Mouse (Mus musculus) bone marrow, adult 2 months (tissue): ENCODE data around the gene Clp1. TPM values are rescaled to one million over a fixed set of nuclear protein-coding genes. Genes with fewer than 3 reads are reported as not detected.
A peak's percentile ranks its signal among the peaks of the same experiment; 100 is the strongest.

Experiments used
- H3K27ac ChIP-seq: fragments of 200-500 bp; 2 replicates; pipeline ENCODE4 v1.5.1; 2012; ENCODE audit warnings: low read depth, mild to moderate bottlenecking, control low read depth, inconsistent platforms, low read length; ENCODE audit not compliant: control insufficient read depth, poor library complexity, insufficient read depth
- H3K4me1 ChIP-seq: fragments of 200-500 bp; 2 replicates; pipeline ENCODE4 v1.6.1; 2011; ENCODE audit warnings: low read length; ENCODE audit not compliant: control insufficient read depth, insufficient read depth
- H3K4me3 ChIP-seq: fragments of 200-500 bp; replicated peaks from 2 replicates; pipeline ENCODE3; 2011; ENCODE audit warnings: mild to moderate bottlenecking, low read depth, low read length, control low read depth; ENCODE audit not compliant: control insufficient read depth
- CTCF ChIP-seq: fragments of 200-500 bp; IDR thresholded peaks from 2 replicates; pipeline ENCODE4 v1.5.1; 2011; ENCODE audit warnings: low read length, control low read depth; ENCODE audit not compliant: control insufficient read depth, insufficient read depth
- POLR2A ChIP-seq: fragments of 200-500 bp; IDR thresholded peaks from 2 replicates; pipeline ENCODE4 v1.6.1; 2011; ENCODE audit warnings: low read depth, mild to moderate bottlenecking, control low read depth, low read length, borderline replicate concordance; ENCODE audit not compliant: control insufficient read depth
- WGBS: fragments of 180-500 bp; shearing (Covaris S2); methylation state at CpG from one replicate; pipeline ENCODE4 v1.1.7; 2018; 5-methylcytosine and 5-hydroxymethylcytosine counted together
- polyA plus RNA-seq: library from polyadenylated mRNA; stranded (reverse); fragments of >200 nt; gene quantifications from 2 replicates; pipeline ENCODE4 v1.2.4, GENCODE M21; 2011; ENCODE audit warnings: low replicate concordance; ENCODE audit not compliant: missing spikeins, insufficient read depth, insufficient read length

Gene Clp1
- polyA plus RNA-seq, result 17.4 and 25.1 TPM in 2 replicates

GRCm38 (mm10) chr2:84727172-84727858, at the start of gene Clp1:
Gene Clp1, minus strand, starts transcription at chr2:84727350.
- WGBS, result under 1% methylated on average over 39 of the region's 39 CpGs
- Histone ChIP-seq H3K27ac (peak within 1 kb of the TSS; percentile 94), H3K4me3 (peak within 1 kb of the TSS; percentile 90), H3K4me1 (no peaks in the 10 kb centered on the region)
- TF ChIP-seq POLR2A, result peak; percentile 90
- 0 out of 2 replicates have a peak, but pooled peaks have one; percentile 16 for TF ChIP-seq CTCF

- 45% methylated on average over 6 of the region's 6 CpGs for WGBS
- Histone ChIP-seq H3K4me3 (no peak overlapping the region), H3K27ac (no peak overlapping the region), H3K4me1 (no peaks in the 10 kb centered on the region)
- TF ChIP-seq CTCF, result no peak
- no peak for TF ChIP-seq POLR2A
These were observed 48.5 kb upstream of the Clp1 start for GRCm38 (mm10) chr2:84775665-84776064.

- H3K27ac ChIP-seq, result no peak within 1 kb of the TSS
- 84% methylated on average over 9 of the region's 9 CpGs for WGBS
These were observed 48.1 kb upstream of the Clp1 start, which contains the start of gene Serping1 for GRCm38 (mm10) chr2:84775241-84775640. Gene Serping1, minus strand, starts transcription at chr2:84775444.

GRCm38 (mm10) chr2:84774751-84775150, 47.6 kb upstream of the Clp1 start:
- TF ChIP-seq CTCF (no peak), POLR2A (no peak)
- Histone ChIP-seq H3K27ac (no peak overlapping the region), H3K4me3 (no peak overlapping the region), H3K4me1 (no peaks in the 10 kb centered on the region)
- 71% methylated on average over 15 of the region's 15 CpGs for WGBS

More at GRCm38 (mm10) chr2:84775241-84775640, 48.1 kb upstream of the Clp1 start, which contains the start of gene Serping1:
- no peaks in the 10 kb centered on the region for H3K4me1 ChIP-seq
- no peak for TF ChIP-seq CTCF
- TF ChIP-seq POLR2A, result no peak
- no peak within 1 kb of the TSS for H3K4me3 ChIP-seq

DNA sequence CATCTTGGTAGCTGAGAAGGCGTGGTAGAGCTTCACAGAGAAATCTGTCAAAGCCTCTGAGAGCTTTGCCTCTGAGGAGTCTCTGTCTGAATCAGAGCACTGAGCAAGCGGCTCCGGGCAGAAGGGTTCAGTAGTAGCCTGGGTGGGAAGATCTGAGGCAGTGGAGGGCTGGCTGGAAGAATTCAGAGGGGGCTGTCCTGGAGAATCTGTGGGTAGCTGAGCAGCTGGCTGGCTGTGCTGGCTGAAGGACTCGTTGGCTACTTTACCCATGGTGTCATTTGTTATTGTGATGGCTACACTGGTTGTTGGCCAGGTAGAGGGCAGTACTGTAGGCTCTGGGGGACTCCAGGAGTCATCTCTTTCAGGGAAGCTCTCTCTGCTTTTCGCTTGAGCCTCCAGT, 46.0 kb upstream of the Clp1 start:
- H3K4me3 ChIP-seq, result no peak overlapping the region
- no peak overlapping the region for H3K27ac ChIP-seq
- TF ChIP-seq POLR2A (no peak), CTCF (no peak)
- whole genome bisulfite sequencing, result 78% methylated on average over 5 of the region's 5 CpGs
- no peaks in the 10 kb centered on the region for H3K4me1 ChIP-seq

- WGBS, result 64% methylated on average over 4 of the region's 4 CpGs
- Histone ChIP-seq H3K4me1 (no peaks in the 10 kb centered on the region), H3K27ac (no peak overlapping the region), H3K4me3 (no peak overlapping the region)
- TF ChIP-seq CTCF, result no peak
- TF ChIP-seq POLR2A, result no peak
These were observed 45.3 kb upstream of the Clp1 start for GRCm38 (mm10) chr2:84772454-84772853.

GRCm38 (mm10) chr2:84770501-84770900, 43.4 kb upstream of the Clp1 start:
- WGBS, result 64% methylated on average over 6 of the region's 6 CpGs
- H3K4me3 ChIP-seq, result no peak overlapping the region
- H3K4me1 ChIP-seq, result no peaks in the 10 kb centered on the region
- no peak for TF ChIP-seq POLR2A
- no peak for TF ChIP-seq CTCF
- no peak overlapping the region for H3K27ac ChIP-seq

DNA sequence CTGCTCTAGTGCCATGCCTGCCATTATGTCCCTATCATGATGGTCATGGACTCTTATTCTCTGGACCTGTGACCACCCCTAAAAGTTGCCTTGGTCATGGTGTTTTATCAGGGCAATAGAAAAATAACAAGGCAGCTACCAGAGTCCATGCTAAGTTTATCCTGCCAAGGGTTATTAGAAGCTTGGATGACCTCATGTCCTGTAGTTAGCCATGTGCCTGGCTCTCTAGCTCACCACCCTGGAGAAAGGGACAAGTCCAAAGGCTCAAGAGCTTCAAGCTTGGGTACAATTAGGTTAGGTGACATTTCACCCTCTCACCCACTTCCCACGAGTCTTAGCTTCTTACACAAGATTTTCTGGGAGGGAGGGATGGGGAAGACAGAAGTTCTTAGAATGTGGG, 35.7 kb upstream of the Clp1 start:
- TF ChIP-seq POLR2A, result no peak
- TF ChIP-seq CTCF, result no peak
- Histone ChIP-seq H3K27ac (no peak overlapping the region), H3K4me1 (no peaks in the 10 kb centered on the region), H3K4me3 (no peak overlapping the region)
- 25% methylated on average over 1 of the region's 1 CpGs for WGBS
